Mouse (Mus musculus): Measurements from ENCODE around the gene Ccdc6.

DNA sequence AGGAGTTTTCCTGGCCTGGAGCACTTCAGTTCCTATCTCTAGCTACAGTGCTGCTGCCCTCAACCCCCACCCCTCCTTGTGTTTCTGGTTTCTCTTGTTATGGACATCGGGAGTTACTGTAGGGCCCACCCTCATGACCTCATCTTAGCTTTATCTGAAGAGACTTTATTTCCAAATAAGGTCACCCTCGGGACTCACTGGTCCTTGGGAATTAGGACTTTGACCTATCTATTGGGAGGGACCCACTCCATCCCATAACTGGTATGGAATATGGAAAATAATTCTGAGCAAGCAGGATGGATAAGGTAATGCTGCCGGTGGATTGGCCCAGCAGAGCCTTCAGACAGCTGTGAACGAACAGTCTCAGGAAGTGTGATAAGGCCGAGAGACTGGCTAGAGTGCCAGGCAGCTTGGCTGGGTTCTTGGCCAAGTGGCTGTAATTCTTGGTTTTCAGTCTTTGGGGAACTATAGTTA lies 35.2 kb downstream of the Ccdc6 start:
- TF ChIP-seq POLR2A (IDR thresholded peaks at IDR 0.05; ENCODE audit: insufficient read depth, low read depth, low read length) (no peak), EP300 (IDR thresholded peaks at IDR 0.05; ENCODE audit: insufficient read depth, low read depth, low read length) (no peak)
